Mouse (Mus musculus) CH12.LX (cell line): ENCODE data around the gene Mgat2. TPM values are rescaled to one million over a fixed set of nuclear protein-coding genes. Genes with fewer than 3 reads are reported as not detected.

ENCODE experiments used
- DNase-seq: peaks from one replicate; pipeline ENCODE4 v3.0.0-alpha.2; 2013; ENCODE audit errors: extremely low read depth
- H3K27ac ChIP-seq: 2 replicates; pipeline ENCODE4 v1.5.1; 2012; ENCODE audit warnings: low read depth, mild to moderate bottlenecking, control low read depth, moderate library complexity; ENCODE audit not compliant: insufficient read depth
- H3K27me3 ChIP-seq: replicated peaks from 2 replicates; pipeline ENCODE3; 2012; ENCODE audit warnings: inconsistent platforms
- H3K36me3 ChIP-seq, 2 experiments: replicated peaks in 1 of 2; 2 replicates each; pipeline versions ENCODE3 to v1.6.1; 2012; ENCODE audit warnings: inconsistent platforms in 1 of 2, low read length in 1 of 2, mild to moderate bottlenecking in 1 of 2, mixed read lengths in 1 of 2, moderate library complexity in 1 of 2; ENCODE audit not compliant: control insufficient read depth in 1 of 2, insufficient read depth in 1 of 2
- H3K4me1 ChIP-seq, 2 experiments: 2 replicates each; pipeline ENCODE4 v1.6.1; 2012; ENCODE audit warnings: inconsistent platforms in 1 of 2, moderate library complexity in 1 of 2; ENCODE audit not compliant: insufficient read depth in 2 of 2, control insufficient read depth in 1 of 2
- H3K4me2 ChIP-seq: 2 replicates; pipeline ENCODE4 v1.6.1; 2012; ENCODE audit warnings: low read depth, mild to moderate bottlenecking, control low read depth; ENCODE audit not compliant: poor library complexity, insufficient read depth, severe bottlenecking
- H3K4me3 ChIP-seq, 3 experiments: fragments of 150-350 bp in 1 of 3; sonication (generic) in 1 of 3; replicated peaks in 1 of 3; 2 replicates each; pipeline versions ENCODE3 to v1.5.1; 2011 to 2012; ENCODE audit warnings: low read depth in 2 of 3, low read length in 2 of 3, mild to moderate bottlenecking in 2 of 3, moderate library complexity in 2 of 3, control low read depth in 1 of 3, improper control_type of control experiment in 1 of 3, inconsistent platforms in 1 of 3, mixed read lengths in 1 of 3; ENCODE audit not compliant: poor library complexity in 1 of 3
- H3K79me2 ChIP-seq: replicated peaks from 2 replicates; pipeline ENCODE4 v1.6.1; 2012; ENCODE audit warnings: mild to moderate bottlenecking, moderate library complexity; ENCODE audit not compliant: control insufficient read depth, poor library complexity, insufficient read depth, severe bottlenecking; ENCODE audit errors: extremely low read depth
- H3K9ac ChIP-seq: 2 replicates; pipeline ENCODE4 v1.6.1; 2012; ENCODE audit warnings: low read depth, mild to moderate bottlenecking, control low read depth, moderate library complexity; ENCODE audit not compliant: insufficient read depth
- H3K9me3 ChIP-seq: replicated peaks from 2 replicates; pipeline ENCODE3; 2012; ENCODE audit warnings: low read length, inconsistent platforms, mixed read lengths
- BHLHE40 ChIP-seq: IDR thresholded peaks from 2 replicates; pipeline ENCODE4 v1.6.1; 2011; ENCODE audit warnings: mild to moderate bottlenecking, low read depth, low read length, improper control_type of control experiment
- E2F4 ChIP-seq: IDR thresholded peaks from 2 replicates; pipeline ENCODE4 v1.6.1; 2011; ENCODE audit warnings: low read depth, low read length, improper control_type of control experiment; ENCODE audit not compliant: insufficient replicate concordance
- ELF1 ChIP-seq: IDR thresholded peaks from 2 replicates; pipeline ENCODE4 v1.6.1; 2014; ENCODE audit warnings: low read depth, mild to moderate bottlenecking, inconsistent platforms, low read length, improper control_type of control experiment
- HCFC1 ChIP-seq: IDR thresholded peaks from 2 replicates; pipeline ENCODE4 v1.6.1; 2012; ENCODE audit warnings: low read depth, mild to moderate bottlenecking, inconsistent platforms, low read length, improper control_type of control experiment
- IRF4 ChIP-seq: IDR thresholded peaks from 2 replicates; pipeline ENCODE4 v1.6.1; 2014; ENCODE audit warnings: low read depth, mild to moderate bottlenecking, inconsistent platforms, low read length, improper control_type of control experiment
- JUN ChIP-seq: IDR thresholded peaks from 2 replicates; pipeline ENCODE4 v1.6.1; 2011; ENCODE audit warnings: low read depth, mild to moderate bottlenecking, low read length, improper control_type of control experiment, moderate library complexity; ENCODE audit not compliant: insufficient read depth
- JUND ChIP-seq: conservative IDR thresholded peaks from 2 replicates; pipeline ENCODE4 v1.6.1; 2011; ENCODE audit warnings: low read depth, low read length, improper control_type of control experiment
- MAFK ChIP-seq: IDR thresholded peaks from 2 replicates; pipeline ENCODE4 v1.6.1; 2011; ENCODE audit warnings: low read length, improper control_type of control experiment; ENCODE audit not compliant: insufficient replicate concordance
- MXI1 ChIP-seq: IDR thresholded peaks from 2 replicates; pipeline ENCODE4 v1.6.1; 2011; ENCODE audit warnings: mild to moderate bottlenecking, low read depth, low read length, improper control_type of control experiment
- PAX5 ChIP-seq: IDR thresholded peaks from 2 replicates; pipeline ENCODE4 v1.6.1; 2012; ENCODE audit warnings: low read length, inconsistent platforms, mixed read lengths
- POLR2A ChIP-seq: IDR thresholded peaks from 2 replicates; pipeline ENCODE4 v1.6.1; 2011; ENCODE audit warnings: low read depth, mild to moderate bottlenecking, improper control_type of control experiment, low read length
- RAD21 ChIP-seq: IDR thresholded peaks from 2 replicates; pipeline ENCODE4 v1.6.1; 2011; ENCODE audit warnings: low read depth, mild to moderate bottlenecking, low read length, improper control_type of control experiment, moderate library complexity
- SIN3A ChIP-seq: IDR thresholded peaks from 2 replicates; pipeline ENCODE4 v1.6.1; 2012; ENCODE audit warnings: low read length, improper control_type of control experiment, inconsistent platforms
- TBP ChIP-seq: conservative IDR thresholded peaks from 2 replicates; pipeline ENCODE4 v1.6.1; 2011; ENCODE audit warnings: low read depth, low read length, improper control_type of control experiment
- TCF12 ChIP-seq: IDR thresholded peaks from 2 replicates; pipeline ENCODE4 v1.6.1; 2014; ENCODE audit warnings: low read depth, mild to moderate bottlenecking, inconsistent platforms, low read length, improper control_type of control experiment
- UBTF ChIP-seq: IDR thresholded peaks from 2 replicates; pipeline ENCODE4 v1.6.1; 2012; ENCODE audit warnings: low read depth, mild to moderate bottlenecking, inconsistent platforms, low read length, improper control_type of control experiment, moderate library complexity
- USF1 ChIP-seq: IDR thresholded peaks from 2 replicates; pipeline ENCODE4 v1.6.1; 2014; ENCODE audit warnings: low read depth, mild to moderate bottlenecking, inconsistent platforms, low read length, improper control_type of control experiment
- USF2 ChIP-seq: conservative IDR thresholded peaks from 2 replicates; pipeline ENCODE4 v1.6.1; 2011; ENCODE audit warnings: low read depth, low read length, improper control_type of control experiment
- ZKSCAN1 ChIP-seq: IDR thresholded peaks from 2 replicates; pipeline ENCODE4 v1.6.1; 2012; ENCODE audit warnings: low read depth, inconsistent platforms, low read length, improper control_type of control experiment, borderline replicate concordance
- ZMIZ1 ChIP-seq: IDR thresholded peaks from 2 replicates; pipeline ENCODE4 v1.6.1; 2012; ENCODE audit warnings: low read depth, mild to moderate bottlenecking, inconsistent platforms, low read length, improper control_type of control experiment
- ZNF384 ChIP-seq: IDR thresholded peaks from 2 replicates; pipeline ENCODE4 v1.6.1; 2012; ENCODE audit warnings: low read depth, low read length, improper control_type of control experiment, inconsistent platforms
- dilution Hi-C: fragments of 300-500 bp; cut with MboI; formaldehyde crosslinking; loops from 2 replicates; pipeline ENCODE4 v1.14.3; 2020; ENCODE audit warnings: low sequenced_read_pairs; ENCODE audit not compliant: extremely low pct_unique_long_range_greater_than_20kb, extremely low pct_ligation_motif_present
- in situ Hi-C: fragments of 300-500 bp; cut with MboI; formaldehyde crosslinking; loops from 3 replicates; pipeline ENCODE4 v1.14.3; 2019; ENCODE audit warnings: low sequenced_read_pairs, low pct_ligation_motif_present, low pct_unique_long_range_greater_than_20kb, mixed read lengths
- polyA plus RNA-seq: library from polyadenylated mRNA; unstranded; fragments of >175 nt; gene quantifications from 2 replicates; pipeline ENCODE4 v1.2.1, GENCODE M21; 2012; ENCODE audit warnings: low read depth; ENCODE audit not compliant: insufficient read length
- total RNA-seq, 2 experiments: library from RNA; depleted of rRNA; stranded (reverse); fragments of 300-350 nt in 1 of 2; fragments of >200 nt in 1 of 2; gene quantifications; 2 replicates each; pipeline ENCODE4 v1.2.3; 2012 to 2014

Gene Mgat2
- total and polyA plus RNA-seq, 3 experiments: 54.2 to 106 (median 58.1) TPM

DNA sequence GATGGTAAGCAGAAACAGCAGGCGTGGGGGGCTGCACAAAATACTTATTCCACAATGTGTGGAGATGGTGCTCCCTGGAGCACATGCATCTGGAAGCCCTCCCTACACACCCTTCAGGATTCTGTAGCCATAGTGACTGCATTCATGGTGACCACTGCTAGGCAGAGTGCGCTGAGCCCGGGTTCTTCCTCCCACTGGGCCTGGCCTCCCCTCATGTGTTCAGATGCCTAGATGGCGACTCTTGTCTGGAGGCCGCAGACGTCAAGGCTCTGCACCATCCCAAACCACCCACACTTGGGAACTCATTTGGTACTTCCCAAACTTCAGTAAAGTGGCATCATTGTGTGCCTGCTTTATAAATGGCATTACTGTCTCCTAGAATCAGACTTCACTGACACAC, 40.5 kb upstream of the Mgat2 start:
- Histone ChIP-seq H3K9me3 (no peaks in the 10 kb centered on the region), H3K4me2 (no peak overlapping the region), H3K4me3 (no peak overlapping the region), H3K9ac (no peak overlapping the region), H3K79me2 (no peaks in the 10 kb centered on the region), H3K27ac (no peak overlapping the region), H3K4me1 (no peaks in the 10 kb centered on the region), H3K27me3 (no peaks in the 10 kb centered on the region), H3K36me3 (no peaks in the 10 kb centered on the region)
- dilution Hi-C loops: no loop called here
- TF ChIP-seq ZNF384 (no peak), USF2 (no peak), RAD21 (no peak), USF1 (no peak), UBTF (no peak)
- no peak for DNase-seq
- in situ Hi-C loops: no loop called here

DNA sequence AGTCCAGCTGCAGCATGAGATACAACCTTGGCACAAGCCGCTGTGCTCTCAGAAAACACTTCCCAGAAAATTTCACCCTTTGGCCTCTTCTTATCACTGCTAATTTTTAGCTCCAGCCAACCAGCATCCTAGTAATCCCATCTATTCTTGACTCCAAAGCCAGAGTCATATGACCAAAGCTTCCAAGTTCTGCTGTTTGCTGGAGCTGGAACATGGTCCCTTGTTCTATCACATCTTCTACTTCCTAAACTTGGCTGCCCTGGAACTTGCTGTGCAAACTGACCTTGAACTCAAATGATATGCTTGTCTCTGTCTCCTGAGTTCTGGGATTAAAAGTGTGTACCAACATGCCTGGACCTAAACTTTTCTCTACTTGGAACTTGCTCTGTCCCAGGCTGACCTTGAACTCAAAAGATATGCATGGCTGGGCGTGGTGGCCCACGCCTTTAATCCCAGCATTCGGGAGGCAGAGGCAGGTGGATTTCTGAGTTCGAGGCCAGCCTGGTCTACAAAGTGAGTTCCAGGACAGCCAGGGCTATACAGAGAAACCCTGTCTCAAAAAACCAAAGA, 36.7 kb upstream of the Mgat2 start:
- H3K27me3 ChIP-seq: no peaks in the 10 kb centered on the region
- H3K9me3 ChIP-seq: no peaks in the 10 kb centered on the region
- no peaks in the 10 kb centered on the region for H3K4me1 ChIP-seq
- TF ChIP-seq ZKSCAN1 (no peak), USF2 (no peak), ELF1 (no peak), ZMIZ1 (no peak), PAX5 (no peak), JUN (no peak), POLR2A (no peak), E2F4 (no peak), MAFK (no peak), TCF12 (no peak), TBP (no peak), JUND (no peak), IRF4 (no peak), SIN3A (no peak), HCFC1 (no peak), BHLHE40 (no peak), MXI1 (no peak)
- DNase-seq: no peak
- H3K27ac ChIP-seq: no peak overlapping the region
- H3K79me2 ChIP-seq: no peaks in the 10 kb centered on the region
- H3K36me3 ChIP-seq: no peaks in the 10 kb centered on the region
- H3K4me3 ChIP-seq: no peak overlapping the region
- H3K9ac ChIP-seq: no peak overlapping the region
- in situ Hi-C loops (no loop called here), dilution Hi-C loops (no loop called here)
- no peak overlapping the region for H3K4me2 ChIP-seq
